Mouse (Mus musculus) midbrain, embryonic 13.5 days (tissue): ENCODE results near the gene Arfgap2. TPM values are rescaled to one million over a fixed set of nuclear protein-coding genes. Genes with fewer than 3 reads are reported as not detected.
A peak's percentile ranks its signal among the peaks of the same experiment; 100 is the strongest.

Source experiments
- ATAC-seq: fragments of 200-750 bp; cut with Nextera tagmentation; 2 replicates; pipeline ENCODE4 v1.8.0; 2017; ENCODE audit warnings: mild to moderate bottlenecking, moderate TSS enrichment, moderate library complexity
- H3K27ac ChIP-seq: fragments of 300-500 bp; sonication (generic); 2 replicates; pipeline ENCODE4 v1.5.1; 2015; ENCODE audit warnings: inconsistent platforms, mild to moderate bottlenecking, moderate library complexity
- H3K27me3 ChIP-seq: fragments of 300-500 bp; sonication (generic); 2 replicates; pipeline ENCODE4 v1.6.1; 2015; ENCODE audit warnings: mild to moderate bottlenecking, inconsistent platforms
- H3K36me3 ChIP-seq: fragments of 300-500 bp; sonication (generic); 2 replicates; pipeline ENCODE4 v1.6.1; 2015; ENCODE audit warnings: mild to moderate bottlenecking, inconsistent platforms
- H3K4me1 ChIP-seq: fragments of 300-500 bp; sonication (generic); replicated peaks from 2 replicates; pipeline ENCODE4 v1.6.1; 2015; ENCODE audit warnings: inconsistent platforms
- H3K4me2 ChIP-seq: fragments of 300-500 bp; sonication (generic); replicated peaks from 2 replicates; pipeline ENCODE4 v1.6.1; 2015; ENCODE audit warnings: moderate library complexity, mild to moderate bottlenecking, inconsistent platforms
- H3K4me3 ChIP-seq: fragments of 300-500 bp; sonication (generic); replicated peaks from 2 replicates; pipeline ENCODE4 v1.5.1; 2015; ENCODE audit warnings: mild to moderate bottlenecking, inconsistent platforms
- H3K9ac ChIP-seq: fragments of 300-500 bp; sonication (generic); replicated peaks from 2 replicates; pipeline ENCODE4 v1.6.1; 2015; ENCODE audit warnings: mild to moderate bottlenecking, inconsistent platforms
- H3K9me3 ChIP-seq: fragments of 300-500 bp; sonication (generic); 2 replicates; pipeline ENCODE4 v1.6.1; 2016; ENCODE audit warnings: mild to moderate bottlenecking, inconsistent platforms
- WGBS: fragments of 180-500 bp; shearing (Covaris S2); methylation state at CpG from one replicate; pipeline ENCODE4 v1.1.7; 2015; 5-methylcytosine and 5-hydroxymethylcytosine counted together
- polyA plus RNA-seq: library from polyadenylated mRNA; unstranded; fragments of >200 nt; fragmentation: Nextera tagmentation; extraction: Ambion mirVana; gene quantifications from 2 replicates; pipeline ENCODE4 v1.2.1, GENCODE M21; 2015

Gene Arfgap2
- polyA plus RNA-seq, 1 experiment from 2014 or later = 82.6 TPM

GRCm38 (mm10) chr2:91268042-91268441 is 3.3 kb downstream of the Arfgap2 start:
- 97% methylated on average over 3 of the region's 3 CpGs for WGBS
- no peaks in the 10 kb centered on the region for H3K27me3 ChIP-seq
- H3K27ac ChIP-seq = no peak overlapping the region
- H3K36me3 ChIP-seq = peaks cover 60% of the 10 kb centered on the region
- H3K4me3 ChIP-seq = no peak overlapping the region
- no peaks in the 10 kb centered on the region for H3K9me3 ChIP-seq
- no peak overlapping the region for H3K4me2 ChIP-seq
- H3K9ac ChIP-seq = no peak overlapping the region
- ATAC-seq = no peak
- peaks cover 22% of the 10 kb centered on the region for H3K4me1 ChIP-seq

GRCm38 (mm10) chr2:91268706-91269105 is 3.9 kb downstream of the Arfgap2 start:
- ATAC-seq = no peak

GRCm38 (mm10) chr2:91269687-91270133 is 4.9 kb downstream of the Arfgap2 start:
- ATAC-seq = no peak
- no peak overlapping the region for H3K4me3 ChIP-seq
- peaks cover 77% of the 10 kb centered on the region for H3K36me3 ChIP-seq

More at GRCm38 (mm10) chr2:91268706-91269105, 3.9 kb downstream of the Arfgap2 start:
- Histone ChIP-seq H3K36me3 (peaks cover 67% of the 10 kb centered on the region), H3K4me2 (no peak overlapping the region), H3K4me3 (no peak overlapping the region), H3K27me3 (no peaks in the 10 kb centered on the region), H3K9ac (no peak overlapping the region), H3K27ac (no peak overlapping the region), H3K4me1 (peaks cover 22% of the 10 kb centered on the region), H3K9me3 (no peaks in the 10 kb centered on the region)
- WGBS = 90% methylated on average over 2 of the region's 2 CpGs

GRCm38 (mm10) chr2:91278749-91279371 is 14.1 kb downstream of the Arfgap2 start:
- no peak overlapping the region for H3K9ac ChIP-seq
- no peak overlapping the region for H3K4me2 ChIP-seq
- ATAC-seq = peak; percentile 81
- no peak overlapping the region for H3K4me3 ChIP-seq
- WGBS = 39% methylated on average over 10 of the region's 10 CpGs
- peaks cover 61% of the 10 kb centered on the region for H3K36me3 ChIP-seq
- H3K4me1 ChIP-seq = peaks cover 6% of the 10 kb centered on the region; the same call in 1 of the 2 replicates
- H3K27ac ChIP-seq = 0 out of 2 replicates have a peak overlapping the region, but pooled peaks have one; percentile 19
- H3K27me3 ChIP-seq = no peaks in the 10 kb centered on the region
- H3K9me3 ChIP-seq = no peaks in the 10 kb centered on the region

More at GRCm38 (mm10) chr2:91269687-91270133, 4.9 kb downstream of the Arfgap2 start:
- H3K9ac ChIP-seq = no peak overlapping the region
- H3K4me2 ChIP-seq = no peak overlapping the region
- no peak overlapping the region for H3K27ac ChIP-seq
- 97% methylated on average over 8 of the region's 8 CpGs for WGBS
- H3K27me3 ChIP-seq = no peaks in the 10 kb centered on the region
- H3K9me3 ChIP-seq = no peaks in the 10 kb centered on the region
- H3K4me1 ChIP-seq = peaks cover 15% of the 10 kb centered on the region

GRCm38 (mm10) chr2:91279372-91279755 is 14.6 kb downstream of the Arfgap2 start:
- ATAC-seq = peak; percentile 48; the same call in 1 of the 2 replicates
- no peak overlapping the region for H3K4me3 ChIP-seq
- 0 out of 2 replicates have a peak overlapping the region, but pooled peaks have one; percentile 19 for H3K27ac ChIP-seq
- whole genome bisulfite sequencing = 78% methylated on average over 2 of the region's 2 CpGs
- H3K36me3 ChIP-seq = peaks cover 56% of the 10 kb centered on the region
- H3K27me3 ChIP-seq = no peaks in the 10 kb centered on the region
- no peak overlapping the region for H3K9ac ChIP-seq
- H3K9me3 ChIP-seq = no peaks in the 10 kb centered on the region
- no peak overlapping the region for H3K4me2 ChIP-seq
- peaks cover 6% of the 10 kb centered on the region for H3K4me1 ChIP-seq

GRCm38 (mm10) chr2:91281366-91281765 is 16.6 kb downstream of the Arfgap2 start:
- ATAC-seq = peak; percentile 32; the same call in 1 of the 2 replicates
- Histone ChIP-seq H3K4me3 (no peak overlapping the region), H3K9me3 (no peaks in the 10 kb centered on the region), H3K9ac (0 out of 2 replicates have a peak overlapping the region, but pooled peaks have one; percentile 23), H3K36me3 (peaks cover 36% of the 10 kb centered on the region), H3K4me2 (no peak overlapping the region), H3K27ac (no peak overlapping the region; the same call in 1 of the 2 replicates), H3K27me3 (no peaks in the 10 kb centered on the region), H3K4me1 (peaks cover 6% of the 10 kb centered on the region)
- 55% methylated on average over 5 of the region's 5 CpGs for WGBS

- peaks cover 22% of the 10 kb centered on the region for H3K36me3 ChIP-seq
- no peak overlapping the region for H3K27ac ChIP-seq
- no peak overlapping the region for H3K9ac ChIP-seq
- H3K4me3 ChIP-seq = no peak overlapping the region
- H3K27me3 ChIP-seq = no peaks in the 10 kb centered on the region
- peaks cover 6% of the 10 kb centered on the region for H3K4me1 ChIP-seq
- ATAC-seq = no peak
- WGBS = 84% methylated on average over 3 of the region's 3 CpGs
- H3K9me3 ChIP-seq = no peaks in the 10 kb centered on the region; the same call in 1 of the 2 replicates
- H3K4me2 ChIP-seq = no peak overlapping the region
Observed at GRCm38 (mm10) chr2:91283972-91284371, 19.2 kb downstream of the Arfgap2 start.

- Histone ChIP-seq H3K9ac (no peak overlapping the region; the same call in 1 of the 2 replicates), H3K4me1 (peaks cover 6% of the 10 kb centered on the region), H3K27me3 (no peaks in the 10 kb centered on the region), H3K9me3 (no peaks in the 10 kb centered on the region; the same call in 1 of the 2 replicates), H3K4me3 (no peak overlapping the region), H3K4me2 (no peak overlapping the region), H3K36me3 (peaks cover 22% of the 10 kb centered on the region), H3K27ac (0 out of 2 replicates have a peak overlapping the region, but pooled peaks have one; percentile 19)
- ATAC-seq = no peak
- WGBS = 69% methylated on average over 13 of the region's 13 CpGs
Observed at GRCm38 (mm10) chr2:91284375-91285199, 19.8 kb downstream of the Arfgap2 start.

GRCm38 (mm10) chr2:91285885-91286505 is 21.2 kb downstream of the Arfgap2 start:
- Histone ChIP-seq H3K36me3 (peaks cover 22% of the 10 kb centered on the region), H3K27ac (no peak overlapping the region), H3K9me3 (no peaks in the 10 kb centered on the region; the same call in 1 of the 2 replicates), H3K27me3 (no peaks in the 10 kb centered on the region), H3K4me3 (no peak overlapping the region), H3K4me2 (no peak overlapping the region), H3K4me1 (peaks cover 6% of the 10 kb centered on the region), H3K9ac (no peak overlapping the region; the same call in 1 of the 2 replicates)
- 12% methylated on average over 7 of the region's 7 CpGs for WGBS
- ATAC-seq = peak; percentile 62; the same call in 1 of the 2 replicates

GRCm38 (mm10) chr2:91287563-91287962 is 22.8 kb downstream of the Arfgap2 start:
- H3K9ac ChIP-seq = no peak overlapping the region
- no peak overlapping the region for H3K27ac ChIP-seq
- 88% methylated on average over 6 of the region's 6 CpGs for WGBS
- H3K36me3 ChIP-seq = peaks cover 11% of the 10 kb centered on the region; the same call in 1 of the 2 replicates
- no peaks in the 10 kb centered on the region for H3K27me3 ChIP-seq
- no peak overlapping the region for H3K4me3 ChIP-seq
- no peak for ATAC-seq
- H3K4me1 ChIP-seq = no peaks in the 10 kb centered on the region; the same call in 1 of the 2 replicates
- no peaks in the 10 kb centered on the region; the same call in 1 of the 2 replicates for H3K9me3 ChIP-seq
- no peak overlapping the region for H3K4me2 ChIP-seq

- no peaks in the 10 kb centered on the region for H3K27me3 ChIP-seq
- no peaks in the 10 kb centered on the region; the same call in 1 of the 2 replicates for H3K9me3 ChIP-seq
- no peak overlapping the region for H3K4me2 ChIP-seq
- peaks cover 8% of the 10 kb centered on the region; the same call in 1 of the 2 replicates for H3K36me3 ChIP-seq
- H3K4me1 ChIP-seq = no peaks in the 10 kb centered on the region
- no peak overlapping the region; the same call in 1 of the 2 replicates for H3K27ac ChIP-seq
- no peak overlapping the region for H3K4me3 ChIP-seq
- WGBS = 81% methylated on average over 12 of the region's 12 CpGs
- H3K9ac ChIP-seq = no peak overlapping the region
- ATAC-seq = no peak
Observed at GRCm38 (mm10) chr2:91291197-91292007, 26.6 kb downstream of the Arfgap2 start.
